Mouse (Mus musculus) liver, adult (tissue): ENCODE measurements around the gene Olfr152.

Experiments
- GATA4 ChIP-seq: IDR thresholded peaks from 2 replicates; pipeline ENCODE4 v1.6.1; 2014; ENCODE audit warnings: mild to moderate bottlenecking, low read length; ENCODE audit not compliant: insufficient replicate concordance

Gene Olfr152

GRCm38 (mm10) chr2:87779183-87779582, at the start of gene Olfr152:
Gene Olfr152, plus strand, starts transcription at chr2:87779483.
- TF ChIP-seq GATA4 = no peak

DNA sequence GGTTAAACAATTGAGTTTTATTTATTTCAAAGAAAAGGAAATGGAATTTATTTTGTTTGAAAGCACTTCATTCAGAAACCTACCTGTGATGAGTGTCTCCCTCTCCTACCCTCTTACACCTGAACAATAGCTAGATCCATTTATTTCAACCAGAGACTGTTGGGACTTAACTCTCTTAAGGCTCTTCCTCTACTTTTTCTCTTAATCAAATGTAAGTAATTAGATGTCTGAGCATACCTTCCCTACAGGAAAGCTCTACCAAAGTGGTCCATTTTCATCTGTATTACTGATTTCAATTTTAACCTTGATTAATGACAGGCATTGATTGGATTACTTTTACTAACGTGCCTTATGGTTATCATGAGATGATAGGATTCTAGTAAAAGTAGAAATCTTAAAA, 39.4 kb upstream of the Olfr152 start, which contains the start of gene Olfr1138:
Gene Olfr1138, minus strand, starts transcription at position 101 of the 400 bp plus-strand sequence.
- TF ChIP-seq GATA4 = no peak

- TF ChIP-seq GATA4 = no peak
These were observed 35.8 kb upstream of the Olfr152 start, which contains the start of gene Olfr1140 for GRCm38 (mm10) chr2:87743452-87743851. Gene Olfr1140, plus strand, starts transcription at chr2:87743752.

- TF ChIP-seq GATA4 = no peak
These were observed 25.4 kb upstream of the Olfr152 start, which contains the start of gene Olfr1141 for GRCm38 (mm10) chr2:87753891-87754290. Gene Olfr1141, minus strand, starts transcription at chr2:87753991.

DNA sequence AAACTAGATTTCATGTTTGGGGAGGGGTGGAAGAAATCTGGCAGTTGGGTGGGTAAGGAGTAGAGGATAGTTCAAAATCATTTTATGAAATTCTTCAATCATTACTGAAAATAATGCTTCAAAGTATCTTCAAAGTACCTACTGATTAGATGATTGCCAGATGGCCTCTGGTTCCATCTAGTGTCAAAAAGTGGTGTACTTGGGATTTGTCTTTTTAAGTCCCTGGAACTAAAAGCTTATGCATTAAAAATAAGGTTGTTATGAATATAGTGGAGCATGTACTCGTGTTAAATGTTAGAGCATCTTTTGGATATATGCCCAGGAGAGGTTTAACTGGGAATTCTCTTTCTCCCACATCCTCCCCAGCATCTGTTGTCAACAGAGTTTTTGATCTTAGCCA, 3.1 kb upstream of the Olfr152 start:
- TF ChIP-seq GATA4 = no peak

DNA sequence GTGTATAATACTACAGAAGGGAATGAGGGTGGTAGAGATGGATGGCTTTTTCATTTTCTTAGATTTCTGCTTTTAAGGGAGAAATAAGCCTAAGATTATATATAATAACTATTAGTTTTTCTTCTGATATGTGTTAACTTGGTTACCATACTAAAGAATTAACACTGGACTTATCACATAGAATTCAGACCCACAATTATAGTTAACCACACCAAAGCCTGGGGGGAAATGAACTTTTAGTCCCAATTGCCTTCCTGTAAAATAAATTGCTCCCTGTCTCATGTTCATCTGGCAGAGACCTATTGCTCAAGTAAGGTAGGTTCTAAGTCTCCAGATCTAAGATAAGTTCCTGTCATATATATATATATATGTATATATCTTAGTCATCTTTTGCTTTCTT, 21.0 kb downstream of the Olfr152 start, which contains the start of gene Olfr1143:
Gene Olfr1143, plus strand, starts transcription at position 301 of the 400 bp plus-strand sequence.
- TF ChIP-seq GATA4 = no peak

DNA sequence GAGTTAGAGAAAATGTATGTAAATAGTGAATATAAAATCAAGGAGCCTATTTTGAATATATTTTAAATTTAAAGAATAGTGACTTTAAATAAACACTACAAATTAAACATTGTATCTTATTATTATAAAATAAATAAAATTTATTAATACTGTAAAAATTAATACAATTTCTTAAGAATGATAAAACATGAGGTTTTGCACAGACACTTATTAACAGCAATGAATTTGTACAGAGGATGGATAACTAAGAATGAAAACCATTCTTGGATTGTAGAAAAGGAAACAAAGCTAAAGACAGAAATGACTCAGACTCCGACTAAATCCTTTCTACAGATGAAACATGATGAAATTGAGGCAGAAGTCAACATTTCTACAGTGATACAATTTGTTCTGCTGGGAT, 30.2 kb downstream of the Olfr152 start, which contains the start of gene Olfr1145:
Gene Olfr1145, plus strand, starts transcription at position 301 of the 400 bp plus-strand sequence.
- TF ChIP-seq GATA4 = no peak

GRCm38 (mm10) chr2:87830233-87830632, 51.0 kb downstream of the Olfr152 start, which contains the start of gene Olfr1148:
Gene Olfr1148, plus strand, starts transcription at chr2:87830533.
- TF ChIP-seq GATA4 = no peak
